ENCODE assay signal across 22 mouse cellular contexts in the genomic region with DNA sequence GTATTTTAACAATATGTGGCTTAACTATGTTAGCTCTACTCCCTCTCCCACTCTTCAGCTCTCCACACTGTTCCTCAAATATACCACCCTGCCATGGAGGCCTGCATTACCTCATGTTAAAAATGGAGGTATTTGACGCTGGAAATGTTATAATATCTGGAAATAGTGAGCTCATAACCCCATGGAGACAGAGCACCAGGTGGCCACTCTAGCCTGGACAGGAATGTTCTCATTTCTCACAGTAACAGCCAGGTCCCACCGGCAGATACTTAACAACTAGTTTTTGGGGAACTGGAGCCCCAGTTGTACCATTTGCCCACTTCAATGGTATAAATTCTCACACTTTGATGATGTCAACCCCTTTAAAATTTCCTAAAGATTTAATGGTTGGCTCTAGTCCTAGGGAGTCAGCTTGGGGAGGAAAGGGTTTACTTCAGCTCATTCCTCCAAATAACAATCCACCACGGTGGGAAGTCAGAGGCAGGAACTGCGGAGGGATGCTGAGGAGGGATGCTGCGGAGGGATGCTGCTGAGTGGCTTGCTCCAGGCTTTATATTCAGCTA. TPM values are rescaled to one million over a fixed set of nuclear protein-coding genes. Genes with fewer than 3 reads are reported as not detected.
A peak's percentile ranks its signal among the peaks of the same experiment; 100 is the strongest.
DNase-seq lines count a peak whose midpoint lies in the region; ATAC-seq and TF ChIP-seq lines count a peak whose summit lies in the region.
"Had no signal": no experiment of that assay in that cellular context is flagged by ENCODE, and none has a peak within 500 bp of the region (broad histone marks: within the 10 kb centered on the region; RNA-seq: fewer than 3 reads in every experiment).

No protein-coding gene starts in this region.

- peak; percentile 87 for ATAC-seq in limb, embryonic 13.5 days (ENCODE audit: low FRiP score, low read depth)
- ATAC-seq in limb, embryonic 14.5 days (ENCODE audit: low FRiP score, low read depth): peak; percentile 85
- peak; percentile 73 for ATAC-seq in limb, embryonic 15.5 days (ENCODE audit: insufficient number of reproducible peaks, low FRiP score, low TSS enrichment, low read depth)
- ATAC-seq: forebrain, embryonic 14.5 days; forebrain, embryonic 16.5 days had no signal

- H3K4me1 ChIP-seq in limb, embryonic 13.5 days: peaks cover 22% of the 10 kb centered on the region
- no peaks in the 10 kb centered on the region for H3K4me1 ChIP-seq in limb, embryonic 10.5 days
- H3K4me1 ChIP-seq in limb, embryonic 14.5 days (ENCODE audit: control insufficient read depth, insufficient read depth, low read length): peaks cover 10% of the 10 kb centered on the region; the same call in 1 of the 2 replicates
- H3K4me1 ChIP-seq in limb, embryonic 15.5 days: peaks cover 16% of the 10 kb centered on the region
- H3K4me1 ChIP-seq: embryonic facial prominence, embryonic 13.5 days; embryonic facial prominence, embryonic 15.5 days; forebrain, embryonic 10.5 days; forebrain, embryonic 12.5 days had no signal

- no peak for DNase-seq in limb, embryonic 10.5 days (ENCODE audit: low spot score)
- peak; percentile 80 for DNase-seq in limb, embryonic 14.5 days (ENCODE audit: low spot score)
- DNase-seq in kidney, adult 9 months: no peak
- DNase-seq: adrenal gland, adult 2 months; adrenal gland, postnatal 10 days; adrenal gland, postnatal 25 days; cerebellum, adult 11 months; cerebellum, adult 18-20 months; cerebellum, adult 8-10 months; cerebellum, adult 9-11 months; cerebellum, postnatal 14 days; cerebellum, postnatal 36 days; embryo, embryonic 11 days had no signal

- WGBS in limb, embryonic 13.5 days: 49% methylated on average over 5 of the region's 5 CpGs
- WGBS in limb, embryonic 10.5 days: 81% methylated on average over 5 of the region's 5 CpGs
- WGBS in limb, embryonic 14.5 days: 50% methylated on average over 5 of the region's 5 CpGs
- WGBS in limb, embryonic 15.5 days: 44% methylated on average over 5 of the region's 5 CpGs

- TF ChIP-seq POLR2A in limb, embryonic 14.5 days (IDR thresholded peaks at IDR 0.05; ENCODE audit: borderline replicate concordance, extremely low read depth, insufficient read depth, insufficient read length): no peak

- H3K9ac ChIP-seq in limb, embryonic 13.5 days: no peak overlapping the region
- no peak overlapping the region for H3K9ac ChIP-seq in limb, embryonic 14.5 days (ENCODE audit: low read depth, low read length, severe bottlenecking)
- H3K9ac ChIP-seq in limb, embryonic 15.5 days: no peak overlapping the region
- H3K9ac ChIP-seq: embryonic facial prominence, embryonic 13.5 days; embryonic facial prominence, embryonic 15.5 days; forebrain, embryonic 12.5 days had no signal

- H3K4me3 ChIP-seq in limb, embryonic 13.5 days: no peak overlapping the region
- no peak overlapping the region for H3K4me3 ChIP-seq in limb, embryonic 10.5 days
- H3K4me3 ChIP-seq in limb, embryonic 14.5 days (replicated peaks; ENCODE audit: low read length): no peak overlapping the region
- H3K4me3 ChIP-seq in limb, embryonic 15.5 days: no peak overlapping the region
- H3K4me3 ChIP-seq: embryonic facial prominence, embryonic 13.5 days; embryonic facial prominence, embryonic 15.5 days; erythroblast, embryonic 14.5 days; forebrain, embryonic 10.5 days; forebrain, embryonic 12.5 days had no signal

- no peak overlapping the region for H3K27ac ChIP-seq in limb, embryonic 13.5 days
- no peak overlapping the region for H3K27ac ChIP-seq in limb, embryonic 10.5 days
- H3K27ac ChIP-seq in limb, embryonic 14.5 days (replicated peaks; ENCODE audit: low read depth, low read length): no peak overlapping the region
- H3K27ac ChIP-seq in limb, embryonic 15.5 days: 0 out of 2 replicates have a peak overlapping the region, but pooled peaks have one; percentile 38
- H3K27ac ChIP-seq: embryonic facial prominence, embryonic 13.5 days; embryonic facial prominence, embryonic 15.5 days; forebrain, embryonic 10.5 days; forebrain, embryonic 12.5 days had no signal

- H3K27me3 ChIP-seq in limb, embryonic 13.5 days: no peaks in the 10 kb centered on the region
- H3K27me3 ChIP-seq in limb, embryonic 10.5 days (ENCODE audit: low read depth, poor library complexity, severe bottlenecking): no peaks in the 10 kb centered on the region
- H3K27me3 ChIP-seq in limb, embryonic 14.5 days (ENCODE audit: control insufficient read depth, insufficient read depth, low read length): no peaks in the 10 kb centered on the region
- 0 out of 2 replicates have a peak, but pooled peaks cover 4% of the 10 kb centered on the region for H3K27me3 ChIP-seq in limb, embryonic 15.5 days
- H3K27me3 ChIP-seq: embryonic facial prominence, embryonic 13.5 days; embryonic facial prominence, embryonic 15.5 days; forebrain, embryonic 12.5 days had no signal

- no peaks in the 10 kb centered on the region for H3K9me3 ChIP-seq in limb, embryonic 13.5 days
- no peaks in the 10 kb centered on the region for H3K9me3 ChIP-seq in limb, embryonic 10.5 days (replicated peaks)
- no peaks in the 10 kb centered on the region for H3K9me3 ChIP-seq in limb, embryonic 14.5 days (ENCODE audit: control insufficient read depth, low read length)
- H3K9me3 ChIP-seq in limb, embryonic 15.5 days: no peaks in the 10 kb centered on the region
- H3K9me3 ChIP-seq: embryonic facial prominence, embryonic 13.5 days; embryonic facial prominence, embryonic 15.5 days; forebrain, embryonic 10.5 days; forebrain, embryonic 12.5 days had no signal

- H3K36me3 ChIP-seq in limb, embryonic 13.5 days: no peaks in the 10 kb centered on the region
- no peaks in the 10 kb centered on the region for H3K36me3 ChIP-seq in limb, embryonic 10.5 days
- H3K36me3 ChIP-seq in limb, embryonic 14.5 days (ENCODE audit: control insufficient read depth, insufficient read depth, low read length): no peaks in the 10 kb centered on the region
- H3K36me3 ChIP-seq in limb, embryonic 15.5 days: no peaks in the 10 kb centered on the region
- H3K36me3 ChIP-seq: embryonic facial prominence, embryonic 13.5 days; embryonic facial prominence, embryonic 15.5 days; forebrain, embryonic 10.5 days; forebrain, embryonic 12.5 days had no signal

- no peak overlapping the region for H3K4me2 ChIP-seq in limb, embryonic 13.5 days (replicated peaks)
- no peak overlapping the region for H3K4me2 ChIP-seq in limb, embryonic 14.5 days (replicated peaks; ENCODE audit: low read depth, low read length, severe bottlenecking)
- no peak overlapping the region for H3K4me2 ChIP-seq in limb, embryonic 15.5 days
- H3K4me2 ChIP-seq: embryonic facial prominence, embryonic 13.5 days; embryonic facial prominence, embryonic 15.5 days; forebrain, embryonic 12.5 days had no signal

RNA-seq across cellular contexts. Expression of a gene that starts 9.0 kb away (rescaled TPM):
- polyA plus RNA-seq in limb, embryonic 13.5 days (2015; fragmentation: Nextera tagmentation; extraction: Ambion mirVana): 93.2 and 101 TPM in 2 replicates
- polyA plus RNA-seq in limb, embryonic 10.5 days (2016; fragmentation: Nextera tagmentation; extraction: Ambion mirVana): 29.3 and 35.2 TPM in 2 replicates
- 42.1 and 48.8 TPM in 2 replicates for polyA plus RNA-seq in limb, embryonic 14.5 days (2012; rRNA removed)
- polyA plus RNA-seq in limb, embryonic 14.5 days (2014; fragmentation: Nextera tagmentation; extraction: Ambion mirVana): 94.5 and 101 TPM in 2 replicates
- polyA plus RNA-seq in limb, embryonic 15.5 days (2015; fragmentation: Nextera tagmentation; extraction: Ambion mirVana): 94.8 and 99.4 TPM in 2 replicates
- polyA plus RNA-seq: erythroblast, embryonic 14.5 days had no signal
